Mouse (Mus musculus): ENCODE measurements around the gene Trf. TPM values are rescaled to one million over a fixed set of nuclear protein-coding genes. Genes with fewer than 3 reads are reported as not detected.

Trf gene
- total and polyA plus RNA-seq, 3 experiments = not detected

DNA sequence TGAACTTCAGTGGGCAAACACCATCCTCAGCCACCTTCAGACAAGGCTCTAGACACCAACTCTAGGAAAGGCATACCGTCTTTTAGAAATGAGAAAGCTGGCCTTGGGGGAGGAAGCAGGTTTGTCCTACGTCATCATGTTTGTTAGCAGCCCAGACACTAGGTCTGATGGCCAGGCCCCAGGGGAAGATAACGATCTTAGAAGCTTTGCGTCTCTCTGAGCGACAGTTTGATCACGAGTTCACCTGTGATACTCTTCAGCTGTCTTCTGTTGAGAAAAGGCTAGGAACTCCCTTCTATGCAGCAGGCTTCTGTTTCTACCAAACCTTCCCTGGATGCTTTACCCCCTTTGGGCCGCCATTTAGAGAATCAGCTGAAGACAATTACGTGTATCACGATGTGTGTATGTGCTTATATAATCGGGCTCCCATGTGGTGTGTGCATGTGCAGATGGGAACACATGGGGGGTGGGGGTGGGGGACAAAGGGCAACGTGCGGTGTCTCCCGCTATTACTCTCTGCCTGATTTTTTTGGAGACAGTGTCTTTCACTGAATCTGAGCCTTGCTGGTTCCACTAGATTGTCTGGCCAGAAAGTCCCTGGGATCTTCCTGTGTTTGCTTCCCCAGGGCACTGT, 1.8 kb downstream of the Trf start:
- in situ Hi-C loops (cut with MboI; ENCODE audit: low pct_ligation_motif_present, low pct_unique_long_range_greater_than_20kb, low sequenced_read_pairs) (no loop called here), dilution Hi-C loops (cut with MboI; ENCODE audit: extremely low pct_ligation_motif_present, extremely low pct_unique_long_range_greater_than_20kb, low sequenced_read_pairs) (no loop called here)
- no peak for DNase-seq (ENCODE audit: extremely low read depth)
- H3K27ac ChIP-seq (ENCODE audit: insufficient read depth, low read depth) = no peak overlapping the region
- H3K79me2 ChIP-seq (replicated peaks; ENCODE audit: control insufficient read depth, extremely low read depth, insufficient read depth, poor library complexity, severe bottlenecking) = no peaks in the 10 kb centered on the region
- no peak overlapping the region for H3K4me2 ChIP-seq (ENCODE audit: insufficient read depth, low read depth, poor library complexity, severe bottlenecking)
- no peaks in the 10 kb centered on the region for H3K36me3 ChIP-seq (replicated peaks in 1 of 2; ENCODE audit: control insufficient read depth in 1 of 2, insufficient read depth in 1 of 2, low read length in 1 of 2)
- H3K4me1 ChIP-seq (ENCODE audit: control insufficient read depth in 1 of 2, insufficient read depth in 2 of 2) = no peaks in the 10 kb centered on the region
- H3K4me3 ChIP-seq (replicated peaks in 1 of 3; ENCODE audit: low read depth in 2 of 3, low read length in 2 of 3, poor library complexity in 1 of 3) = no peak overlapping the region
- H3K9me3 ChIP-seq (replicated peaks; ENCODE audit: low read length) = no peaks in the 10 kb centered on the region
- H3K9ac ChIP-seq (ENCODE audit: insufficient read depth, low read depth) = no peak overlapping the region
- peaks cover 33% of the 10 kb centered on the region for H3K27me3 ChIP-seq (replicated peaks)
- TF ChIP-seq MAX (IDR thresholded peaks at IDR 0.05; ENCODE audit: low read length) (no peak), TCF12 (IDR thresholded peaks at IDR 0.05; ENCODE audit: low read depth, low read length) (no peak), CTCF (conservative IDR thresholded peaks at IDR 0.05 in 1 of 2, IDR thresholded peaks at IDR 0.05 in 1 of 2; ENCODE audit: low read depth in 2 of 2, low read length in 2 of 2) (no peak), NRF1 (IDR thresholded peaks at IDR 0.05; ENCODE audit: low read depth, low read length) (no peak), UBTF (IDR thresholded peaks at IDR 0.05; ENCODE audit: low read depth, low read length) (no peak), MXI1 (IDR thresholded peaks at IDR 0.05; ENCODE audit: low read depth, low read length) (no peak), ZC3H11A (IDR thresholded peaks at IDR 0.05; ENCODE audit: low read depth, low read length) (no peak), MAZ (IDR thresholded peaks at IDR 0.05; ENCODE audit: low read depth, low read length) (no peak), IRF4 (IDR thresholded peaks at IDR 0.05; ENCODE audit: low read depth, low read length) (no peak), SMC3 (IDR thresholded peaks at IDR 0.05; ENCODE audit: low read depth, low read length) (no peak), GABPA (IDR thresholded peaks at IDR 0.05; ENCODE audit: insufficient replicate concordance, low read depth, low read length) (no peak), KAT2A (IDR thresholded peaks at IDR 0.05; ENCODE audit: insufficient replicate concordance, low read length) (no peak), SIN3A (IDR thresholded peaks at IDR 0.05; ENCODE audit: low read length) (no peak), NELFE (IDR thresholded peaks at IDR 0.05; ENCODE audit: low read depth, low read length) (no peak)

DNA sequence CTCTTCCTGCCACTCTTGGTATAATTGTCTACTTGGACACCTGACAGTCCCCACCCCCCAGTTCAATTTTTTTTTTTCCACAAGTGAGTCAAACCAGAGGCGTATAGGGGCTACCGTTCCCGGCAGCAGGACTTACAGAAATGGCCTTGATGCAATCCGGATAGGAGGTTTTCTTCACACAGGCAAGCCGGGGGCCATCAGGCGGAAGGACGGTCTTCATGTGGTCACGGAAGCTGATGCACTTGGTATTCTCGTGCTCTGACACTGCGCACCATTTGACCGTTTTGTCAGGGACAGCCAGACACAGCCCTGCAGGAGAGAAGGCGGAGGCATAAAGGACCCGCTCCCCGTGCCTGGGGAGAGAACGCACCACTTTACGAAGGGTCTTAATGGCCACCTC, 2.5 kb downstream of the Trf start:
- Histone ChIP-seq H3K27me3 (replicated peaks) (peaks cover 33% of the 10 kb centered on the region), H3K4me1 (ENCODE audit: control insufficient read depth in 1 of 2, insufficient read depth in 2 of 2) (no peaks in the 10 kb centered on the region), H3K79me2 (replicated peaks; ENCODE audit: control insufficient read depth, extremely low read depth, insufficient read depth, poor library complexity, severe bottlenecking) (no peaks in the 10 kb centered on the region), H3K4me2 (ENCODE audit: insufficient read depth, low read depth, poor library complexity, severe bottlenecking) (no peak overlapping the region), H3K9me3 (replicated peaks; ENCODE audit: low read length) (no peaks in the 10 kb centered on the region), H3K36me3 (replicated peaks in 1 of 2; ENCODE audit: control insufficient read depth in 1 of 2, insufficient read depth in 1 of 2, low read length in 1 of 2) (no peaks in the 10 kb centered on the region), H3K4me3 (replicated peaks in 1 of 3; ENCODE audit: low read depth in 2 of 3, low read length in 2 of 3, poor library complexity in 1 of 3) (no peak overlapping the region), H3K9ac (ENCODE audit: insufficient read depth, low read depth) (no peak overlapping the region), H3K27ac (ENCODE audit: insufficient read depth, low read depth) (no peak overlapping the region)
- no peak for TF ChIP-seq GABPA (IDR thresholded peaks at IDR 0.05; ENCODE audit: insufficient replicate concordance, low read depth, low read length)
- no peak for TF ChIP-seq KAT2A (IDR thresholded peaks at IDR 0.05; ENCODE audit: insufficient replicate concordance, low read length)
- TF ChIP-seq IRF4 (IDR thresholded peaks at IDR 0.05; ENCODE audit: low read depth, low read length) = no peak
- TF ChIP-seq RAD21 (IDR thresholded peaks at IDR 0.05; ENCODE audit: low read depth, low read length) = no peak
- TF ChIP-seq USF1 (IDR thresholded peaks at IDR 0.05; ENCODE audit: low read depth, low read length) = no peak
- no peak for DNase-seq (ENCODE audit: extremely low read depth)
- in situ Hi-C loops (cut with MboI; ENCODE audit: low pct_ligation_motif_present, low pct_unique_long_range_greater_than_20kb, low sequenced_read_pairs) (no loop called here), dilution Hi-C loops (cut with MboI; ENCODE audit: extremely low pct_ligation_motif_present, extremely low pct_unique_long_range_greater_than_20kb, low sequenced_read_pairs) (no loop called here)

All from CH12.LX (cell line).